Mouse (Mus musculus): ENCODE data around the gene Kif17.

- TF ChIP-seq E2F4 (IDR thresholded peaks at IDR 0.05; ENCODE audit: borderline replicate concordance, low read depth, low read length) (no peak), POLR2A (IDR thresholded peaks at IDR 0.05; ENCODE audit: control insufficient read depth in 1 of 2, insufficient read depth in 1 of 2, low read depth in 1 of 2, low read length in 2 of 2, poor library complexity in 1 of 2) (peak in 1 of 2 experiments; percentile 56; a peak in 1 of 4 replicates), EP300 (IDR thresholded peaks at IDR 0.05; ENCODE audit: low read depth in 1 of 2, low read length in 2 of 2) (no peak), SIN3A (IDR thresholded peaks at IDR 0.05; ENCODE audit: low read length) (no peak; the same call in 1 of the 2 replicates), JUND (IDR thresholded peaks at IDR 0.05; ENCODE audit: low read depth, low read length) (no peak), CTCF (IDR thresholded peaks at IDR 0.05 in 2 of 3, conservative IDR thresholded peaks at IDR 0.05 in 1 of 3; ENCODE audit: control insufficient read depth in 1 of 3, insufficient read depth in 1 of 3, low read depth in 2 of 3, low read length in 3 of 3, poor library complexity in 1 of 3, severe bottlenecking in 1 of 3) (no peak), ELF1 (IDR thresholded peaks at IDR 0.05; ENCODE audit: low read depth, low read length) (no peak), USF1 (IDR thresholded peaks at IDR 0.05; ENCODE audit: low read depth, low read length) (peak; percentile 84), ETS1 (IDR thresholded peaks at IDR 0.05; ENCODE audit: low read depth, low read length) (no peak), USF2 (IDR thresholded peaks at IDR 0.05; ENCODE audit: borderline replicate concordance in 1 of 2, insufficient read depth in 1 of 2, low read depth in 1 of 2, low read length in 2 of 2) (no peak), GABPA (IDR thresholded peaks at IDR 0.05; ENCODE audit: low read depth, low read length) (no peak), NELFE (IDR thresholded peaks at IDR 0.05; ENCODE audit: low read depth, low read length) (peak; percentile 53; the same call in 1 of the 2 replicates), HCFC1 (IDR thresholded peaks at IDR 0.05; ENCODE audit: low read depth, low read length) (no peak), MEF2A (IDR thresholded peaks at IDR 0.05; ENCODE audit: extremely low read depth, insufficient replicate concordance, low read depth, low read length, poor library complexity, severe bottlenecking) (no peak)
Measured at GRCm38 (mm10) chr4:138250088-138250960, at the start of gene Kif17, which contains the start of gene Sh2d5.

Measured in MEL (cell line).